8 mouse cellular contexts compared by ENCODE assay signal in the genomic region with DNA sequence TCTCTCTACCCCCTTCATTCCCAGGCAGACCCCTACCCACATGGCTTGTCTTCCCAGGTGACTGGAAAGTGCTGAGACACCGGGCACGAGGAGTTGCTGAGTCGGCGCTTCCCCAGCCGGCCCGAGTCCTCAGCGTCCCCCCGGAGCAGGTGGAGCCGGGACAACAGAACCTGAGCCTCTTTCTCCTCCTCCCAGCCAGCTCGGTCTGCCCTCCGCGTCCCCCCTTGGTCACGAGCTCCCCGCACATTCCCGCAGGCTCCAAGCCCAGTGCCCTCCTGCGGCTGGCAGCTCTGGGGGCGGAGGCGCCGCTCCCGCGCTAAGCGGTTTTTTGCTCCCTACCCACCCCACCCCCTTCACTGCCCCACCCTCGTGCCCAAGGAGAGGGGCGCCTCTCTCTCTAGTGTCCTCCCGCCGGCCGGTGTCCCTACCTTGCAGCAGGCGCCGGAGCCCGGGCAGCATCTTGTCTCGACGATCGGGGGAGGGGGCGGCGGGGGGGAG. TPM values are rescaled to one million over a fixed set of nuclear protein-coding genes. Genes with fewer than 3 reads are reported as not detected.
DNase-seq lines count a peak whose midpoint lies in the region; ATAC-seq and TF ChIP-seq lines count a peak whose summit lies in the region.

A gene (minus strand): TSS at position 477 of the 498 bp plus-strand sequence.

- H3K4me2 ChIP-seq in heart, postnatal 0 days (ENCODE audit: low read depth, low read length) = peak within 1 kb of the TSS; percentile 73
- H3K4me2 ChIP-seq in limb, embryonic 13.5 days (replicated peaks) = peak within 1 kb of the TSS; percentile 77

- ATAC-seq in heart, postnatal 0 days (ENCODE audit: insufficient read depth, low read depth) = no peak
- ATAC-seq in limb, embryonic 13.5 days (ENCODE audit: low FRiP score, low read depth) = 0 out of 2 replicates have a peak, but pooled peaks have one; percentile 1

- no peak within 1 kb of the TSS for H3K27ac ChIP-seq in brown adipose tissue, adult 24 weeks (replicated peaks; ENCODE audit: low read depth, low read length)
- no peak within 1 kb of the TSS for H3K27ac ChIP-seq in heart, postnatal 0 days (ENCODE audit: low read depth)
- H3K27ac ChIP-seq in limb, embryonic 13.5 days = no peak within 1 kb of the TSS

- WGBS in heart, postnatal 0 days = under 1% methylated on average over 28 of the region's 35 CpGs
- WGBS in limb, embryonic 13.5 days = 1% methylated on average over 34 of the region's 35 CpGs

- H3K36me3 ChIP-seq in heart, postnatal 0 days (replicated peaks; ENCODE audit: control insufficient read depth, insufficient read depth, low read length) = no peaks in the 10 kb centered on the region
- no peaks in the 10 kb centered on the region for H3K36me3 ChIP-seq in limb, embryonic 13.5 days

- H3K4me1 ChIP-seq in brown adipose tissue, adult 24 weeks (ENCODE audit: control insufficient read depth, insufficient read depth, insufficient read length, low read length) = peaks cover 9% of the 10 kb centered on the region
- H3K4me1 ChIP-seq in heart, postnatal 0 days (ENCODE audit: control insufficient read depth, insufficient read depth) = peaks cover 25% of the 10 kb centered on the region
- H3K4me1 ChIP-seq in limb, embryonic 13.5 days = peaks cover 50% of the 10 kb centered on the region

- peak within 1 kb of the TSS; percentile 69 for H3K4me3 ChIP-seq in brown adipose tissue, adult 24 weeks (ENCODE audit: insufficient read depth, low read depth, low read length)
- H3K4me3 ChIP-seq in heart, postnatal 0 days (ENCODE audit: low read depth, low read length) = peak within 1 kb of the TSS; percentile 51
- peak within 1 kb of the TSS; percentile 62 for H3K4me3 ChIP-seq in limb, embryonic 13.5 days

- peak; percentile 12 for DNase-seq in layer of hippocampus, adult 11-12 months (ENCODE audit: low spot score)
- DNase-seq in layer of hippocampus, adult 9-10 months (ENCODE audit: low spot score) = no peak
- DNase-seq in heart, postnatal 0 days (ENCODE audit: low spot score) = no peak
- DNase-seq in right cerebral cortex, postnatal 4 days = peak; percentile 46
- DNase-seq in adrenal gland, adult 8-10 months = no peak
- no peak for DNase-seq in urinary bladder, postnatal 25 days (ENCODE audit: low spot score)

- TF ChIP-seq CTCF in heart, postnatal 0 days (IDR thresholded peaks at IDR 0.05; ENCODE audit: low read depth) = no peak

- no peaks in the 10 kb centered on the region for H3K9me3 ChIP-seq in heart, postnatal 0 days (replicated peaks; ENCODE audit: control insufficient read depth, low read length)
- no peaks in the 10 kb centered on the region for H3K9me3 ChIP-seq in limb, embryonic 13.5 days

- peak within 1 kb of the TSS; percentile 46; the same call in 1 of the 2 replicates for H3K9ac ChIP-seq in heart, postnatal 0 days (replicated peaks; ENCODE audit: low read depth, low read length)
- H3K9ac ChIP-seq in limb, embryonic 13.5 days = peak within 1 kb of the TSS; percentile 62

- peaks cover 83% of the 10 kb centered on the region for H3K27me3 ChIP-seq in heart, postnatal 0 days (ENCODE audit: control insufficient read depth, insufficient read depth, low read length)
- peaks cover 99% of the 10 kb centered on the region for H3K27me3 ChIP-seq in limb, embryonic 13.5 days

- TF ChIP-seq EP300 in heart, postnatal 0 days (IDR thresholded peaks at IDR 0.05; ENCODE audit: low read depth) = no peak

RNA-seq across cellular contexts. Expression of the gene that starts here (rescaled TPM):
- 1.5 TPM in 1 of 2 replicates, not detected in the other for polyA plus RNA-seq in brown adipose tissue, adult 24 weeks (2012; ENCODE audit: insufficient read depth, insufficient read length, missing spikeins)
- total RNA-seq in heart, postnatal 0 days (2014; rRNA removed; ENCODE audit: low replicate concordance) = 1.6 and 9.2 TPM in 2 replicates
- 0.91 and 1.1 TPM in 2 replicates for polyA plus RNA-seq in heart, postnatal 0 days (2015; fragmentation: Nextera tagmentation; extraction: Ambion mirVana)
- 0.65 and 1.1 TPM in 2 replicates for polyA plus RNA-seq in limb, embryonic 13.5 days (2015; fragmentation: Nextera tagmentation; extraction: Ambion mirVana)
- total RNA-seq in adrenal gland, adult 8-10 months (2022) = 1 to 10 TPM; 1.2 to 1.8 (median 1.6) TPM

Comparison
In these comparisons a context has a peak if more than half of its experiments do, and no peak if none do; other contexts are left out.
1. DNase-seq: peak in layer of hippocampus, adult 11-12 months (single experiment) and right cerebral cortex, postnatal 4 days (single experiment); none in layer of hippocampus, adult 9-10 months (single experiment), heart, postnatal 0 days (single experiment), adrenal gland, adult 8-10 months (single experiment) and urinary bladder, postnatal 25 days (single experiment).
2. Peak in every context shown above with its lines, with median percentiles within 50 percentile points of each other: H3K4me3 ChIP-seq.